Mouse (Mus musculus) midbrain, embryonic 14.5 days (tissue): Measurements from ENCODE around the gene Ip6k1. TPM values are rescaled to one million over a fixed set of nuclear protein-coding genes. Genes with fewer than 3 reads are reported as not detected.

Experiments
- ATAC-seq: fragments of 200-750 bp; cut with Nextera tagmentation; 2 replicates; pipeline ENCODE4 v1.8.0; 2017; ENCODE audit warnings: moderate number of reproducible peaks, moderate library complexity; ENCODE audit not compliant: low FRiP score, low TSS enrichment
- DNase-seq: peaks from one replicate; pipeline ENCODE4 v3.0.0-alpha.2; 2015
- H3K27ac ChIP-seq: fragments of 300-500 bp; sonication (generic); replicated peaks from 2 replicates; pipeline ENCODE4 v1.5.1; 2014; ENCODE audit warnings: mild to moderate bottlenecking, low read depth, low read length, moderate library complexity
- H3K27me3 ChIP-seq: fragments of 300-500 bp; sonication (generic); 2 replicates; pipeline ENCODE4 v1.6.1; 2014; ENCODE audit warnings: low read length, control low read depth, mixed read lengths; ENCODE audit not compliant: control insufficient read depth, insufficient read depth
- H3K36me3 ChIP-seq: fragments of 300-500 bp; sonication (generic); 2 replicates; pipeline ENCODE4 v1.6.1; 2014; ENCODE audit warnings: low read length, control low read depth; ENCODE audit not compliant: control insufficient read depth, insufficient read depth
- H3K4me1 ChIP-seq: fragments of 300-500 bp; sonication (generic); 2 replicates; pipeline ENCODE4 v1.6.1; 2014; ENCODE audit warnings: mild to moderate bottlenecking, antibody characterized with exemption, low read length, control low read depth; ENCODE audit not compliant: control insufficient read depth, insufficient read depth
- H3K4me2 ChIP-seq: fragments of 300-500 bp; sonication (generic); 2 replicates; pipeline ENCODE4 v1.6.1; 2014; ENCODE audit warnings: mild to moderate bottlenecking, low read length, moderate library complexity
- H3K4me3 ChIP-seq: fragments of 300-500 bp; sonication (generic); replicated peaks from 2 replicates; pipeline ENCODE4 v1.5.1; 2014; ENCODE audit warnings: low read depth, low read length
- H3K9ac ChIP-seq: fragments of 300-500 bp; sonication (generic); replicated peaks from 2 replicates; pipeline ENCODE4 v1.6.1; 2014; ENCODE audit warnings: mild to moderate bottlenecking, low read length, moderate library complexity
- H3K9me3 ChIP-seq: fragments of 300-500 bp; sonication (generic); 2 replicates; pipeline ENCODE4 v1.6.1; 2016; ENCODE audit warnings: low read length, control low read depth, mixed read lengths; ENCODE audit not compliant: control insufficient read depth
- WGBS: fragments of 180-500 bp; shearing (Covaris S2); extraction: QIAGEN DNeasy Blood & Tissue Kit; methylation state at CpG from one replicate; pipeline ENCODE4 v1.1.7; 2014; 5-methylcytosine and 5-hydroxymethylcytosine counted together
- polyA plus RNA-seq: library from polyadenylated mRNA; unstranded; fragments of >200 nt; fragmentation: Nextera tagmentation; extraction: Ambion mirVana; gene quantifications from 2 replicates; pipeline ENCODE4 v1.2.1, GENCODE M21; 2014

Gene Ip6k1
- polyA plus RNA-seq, 1 experiment from 2014 or later, result 61.1 TPM

DNA sequence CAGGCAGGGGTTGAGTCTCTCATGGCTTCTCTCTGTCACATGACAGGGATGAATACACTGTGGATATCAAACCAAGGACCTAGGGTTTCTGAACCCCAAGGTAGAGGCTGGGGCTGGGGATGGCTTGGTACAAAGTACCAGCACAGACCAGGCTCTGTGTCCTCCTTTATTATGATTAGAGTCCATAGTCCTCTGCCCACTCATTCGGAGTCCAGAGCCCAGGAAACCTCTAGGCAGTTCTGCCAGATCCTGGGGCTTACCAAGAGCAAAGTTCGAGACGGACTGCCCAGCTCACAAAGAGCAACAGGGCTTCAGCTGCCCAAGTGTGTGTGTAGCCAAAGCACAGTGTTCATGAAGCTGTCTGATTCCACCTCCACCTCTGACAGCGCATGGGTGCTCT lies 83.0 kb downstream of the Ip6k1 start:
- 95% methylated on average over 4 of the region's 4 CpGs for WGBS
- DNase-seq (no peak), ATAC-seq (no peak)
- Histone ChIP-seq H3K36me3 (peaks cover 62% of the 10 kb centered on the region), H3K4me1 (no peaks in the 10 kb centered on the region), H3K9me3 (no peaks in the 10 kb centered on the region), H3K9ac (no peak overlapping the region; the same call in 1 of the 2 replicates), H3K4me3 (no peak overlapping the region), H3K4me2 (no peak overlapping the region), H3K27me3 (peaks cover 23% of the 10 kb centered on the region), H3K27ac (no peak overlapping the region)

DNA sequence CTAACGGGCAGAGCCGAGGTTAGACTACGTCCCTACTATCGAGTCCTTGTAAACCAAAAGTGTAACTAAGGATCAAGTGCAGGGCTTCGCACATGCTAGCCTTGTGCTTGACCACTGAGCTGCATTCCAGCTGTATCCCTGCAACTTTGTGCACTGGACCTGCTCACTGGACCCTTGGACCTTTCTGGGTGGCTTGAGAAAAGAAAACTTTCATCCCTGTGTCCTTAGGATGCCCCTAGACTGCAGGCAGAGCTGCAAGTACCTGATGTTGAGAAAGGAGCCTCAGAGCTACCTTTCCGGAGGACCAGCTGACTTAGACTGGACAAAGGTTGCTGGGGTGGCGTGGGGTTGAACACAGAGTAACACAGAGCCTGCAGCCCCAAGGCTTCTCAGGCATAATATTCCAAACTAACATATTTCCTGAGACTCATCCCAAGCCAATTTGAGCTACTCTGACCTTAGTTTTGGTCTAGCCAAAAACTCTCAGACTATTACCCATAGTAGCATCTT lies 88.4 kb downstream of the Ip6k1 start:
- ATAC-seq, result no peak
- WGBS, result 96% methylated on average over 7 of the region's 7 CpGs

DNA sequence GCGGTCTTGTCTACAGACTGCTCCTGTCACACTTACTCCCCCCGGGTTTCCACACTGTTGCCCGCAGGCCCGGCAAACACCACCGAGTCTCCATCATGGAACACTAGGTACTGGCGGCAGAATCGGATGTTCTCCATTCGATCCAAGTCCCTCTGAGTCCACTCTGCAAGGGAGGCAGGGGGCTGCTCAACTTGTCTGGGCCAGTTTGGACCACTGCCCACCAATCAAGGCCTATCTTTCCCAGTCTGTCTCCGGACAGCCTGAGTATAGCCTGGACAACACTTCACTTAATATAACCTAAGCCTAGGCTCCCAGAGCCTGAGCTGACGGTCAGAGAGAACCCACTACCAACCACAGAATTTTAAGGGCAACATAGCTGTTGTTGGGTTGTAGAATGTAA lies 91.3 kb downstream of the Ip6k1 start:
- H3K36me3 ChIP-seq, result peaks cover 54% of the 10 kb centered on the region
- ATAC-seq, result no peak
- peak overlapping the region; percentile 70 for H3K9ac ChIP-seq
- no peak for DNase-seq
- peak overlapping the region; percentile 67 for H3K27ac ChIP-seq
- H3K9me3 ChIP-seq, result no peaks in the 10 kb centered on the region
- peaks cover 11% of the 10 kb centered on the region; the same call in 1 of the 2 replicates for H3K4me1 ChIP-seq
- H3K4me2 ChIP-seq, result peak overlapping the region; percentile 90
- 75% methylated on average over 10 of the region's 10 CpGs for WGBS
- H3K4me3 ChIP-seq, result peak overlapping the region; percentile 53
- H3K27me3 ChIP-seq, result no peaks in the 10 kb centered on the region

More for the DNA sequence above, 88.4 kb downstream of the Ip6k1 start:
- Histone ChIP-seq H3K36me3 (peaks cover 73% of the 10 kb centered on the region), H3K4me1 (peaks cover 11% of the 10 kb centered on the region; the same call in 1 of the 2 replicates), H3K27ac (no peak overlapping the region), H3K27me3 (no peaks in the 10 kb centered on the region), H3K9ac (no peak overlapping the region), H3K4me2 (no peak overlapping the region), H3K9me3 (no peaks in the 10 kb centered on the region), H3K4me3 (no peak overlapping the region)
- DNase-seq, result no peak

DNA sequence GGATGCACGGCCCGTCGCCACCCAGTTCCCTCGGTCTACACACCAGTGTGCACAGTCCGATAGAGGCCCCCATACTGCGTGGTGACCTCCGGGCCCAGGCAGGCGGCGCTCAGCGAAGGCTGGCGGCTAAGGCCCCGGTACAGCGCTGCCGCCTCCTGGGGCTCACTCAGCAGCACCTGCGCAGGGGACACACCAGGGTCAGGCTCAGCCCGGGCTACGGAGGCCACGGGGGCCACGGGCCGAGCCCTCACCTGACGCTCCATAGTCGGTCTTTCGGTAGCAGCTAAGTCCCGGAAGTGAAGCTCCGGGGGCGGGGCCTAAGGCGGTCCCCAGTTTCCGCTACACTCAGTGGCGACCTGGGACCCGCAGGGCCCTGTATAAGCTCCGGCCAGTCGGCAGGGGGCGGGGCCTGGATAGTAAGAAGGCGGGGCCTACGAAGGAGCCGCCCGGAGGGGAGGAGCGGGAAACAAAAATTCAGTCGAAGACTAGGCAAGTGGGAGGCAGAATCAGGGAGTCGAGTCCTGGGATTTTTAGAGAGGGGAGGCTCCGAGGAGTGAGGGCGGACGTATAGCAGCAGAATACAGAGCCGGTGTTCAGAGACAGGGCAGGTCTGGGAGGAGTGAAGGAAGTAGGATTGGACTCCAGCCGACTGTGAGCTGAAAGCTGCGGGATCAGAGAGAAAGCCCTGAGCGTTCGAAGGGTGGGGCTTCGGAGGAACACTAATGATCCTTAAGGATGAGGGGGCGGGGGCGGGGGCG lies 92.1 kb downstream of the Ip6k1 start, which contains the start of gene Apeh:
Gene Apeh (minus strand): TSS at position 423 of the 758 bp plus-strand sequence.
- peak within 1 kb of the TSS; percentile 67 for H3K27ac ChIP-seq
- peaks cover 54% of the 10 kb centered on the region for H3K36me3 ChIP-seq
- DNase-seq (peak; percentile 93), ATAC-seq (peak; percentile 92)
- peak within 1 kb of the TSS; percentile 90 for H3K4me2 ChIP-seq
- peaks cover 11% of the 10 kb centered on the region; the same call in 1 of the 2 replicates for H3K4me1 ChIP-seq
- H3K9ac ChIP-seq, result peak within 1 kb of the TSS; percentile 70
- peak within 1 kb of the TSS; percentile 53 for H3K4me3 ChIP-seq
- no peaks in the 10 kb centered on the region for H3K27me3 ChIP-seq
- WGBS, result under 1% methylated on average over 52 of the region's 52 CpGs
- no peaks in the 10 kb centered on the region for H3K9me3 ChIP-seq

DNA sequence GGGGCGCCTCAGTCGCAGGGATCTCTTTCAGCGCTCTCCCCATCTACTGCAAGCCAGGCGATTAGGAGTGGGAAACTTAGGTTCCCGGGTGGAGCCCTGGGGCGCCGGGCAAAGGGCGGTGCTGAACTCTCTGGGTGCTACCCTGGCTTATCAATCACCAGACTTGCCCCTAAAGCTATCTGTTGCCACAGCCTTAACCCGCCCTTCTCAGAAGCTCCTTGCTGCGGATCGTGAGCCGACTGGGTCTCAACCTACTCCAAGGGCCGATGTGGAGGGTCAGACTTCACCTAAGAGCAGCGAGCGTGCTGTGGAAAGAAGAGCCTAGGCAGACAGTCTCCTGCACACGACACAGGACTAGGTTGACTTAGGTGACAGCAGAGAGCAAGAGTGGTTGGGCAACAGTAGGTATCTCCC lies 92.7 kb downstream of the Ip6k1 start:
- H3K27ac ChIP-seq, result peak overlapping the region; percentile 67; the same call in 1 of the 2 replicates
- H3K9ac ChIP-seq, result peak overlapping the region; percentile 70; the same call in 1 of the 2 replicates
- under 1% methylated on average over 16 of the region's 16 CpGs for WGBS
- peaks cover 54% of the 10 kb centered on the region for H3K36me3 ChIP-seq
- H3K4me3 ChIP-seq, result peak overlapping the region; percentile 53
- peaks cover 11% of the 10 kb centered on the region; the same call in 1 of the 2 replicates for H3K4me1 ChIP-seq
- peak; percentile 31 for DNase-seq
- ATAC-seq, result peak; percentile 9; the same call in 1 of the 2 replicates
- H3K9me3 ChIP-seq, result no peaks in the 10 kb centered on the region
- H3K27me3 ChIP-seq, result no peaks in the 10 kb centered on the region
- peak overlapping the region; percentile 90 for H3K4me2 ChIP-seq

GRCm38 (mm10) chr9:108095518-108095917 lies 93.2 kb downstream of the Ip6k1 start:
- no peak overlapping the region for H3K27ac ChIP-seq
- no peak overlapping the region for H3K9ac ChIP-seq
- 12% methylated on average over 3 of the region's 3 CpGs for WGBS
- H3K27me3 ChIP-seq, result no peaks in the 10 kb centered on the region
- H3K9me3 ChIP-seq, result no peaks in the 10 kb centered on the region
- H3K4me1 ChIP-seq, result peaks cover 11% of the 10 kb centered on the region; the same call in 1 of the 2 replicates
- no peak for ATAC-seq
- DNase-seq, result peak; percentile 86
- H3K36me3 ChIP-seq, result peaks cover 51% of the 10 kb centered on the region
- H3K4me3 ChIP-seq, result peak overlapping the region; percentile 53
- peak overlapping the region; percentile 90 for H3K4me2 ChIP-seq

DNA sequence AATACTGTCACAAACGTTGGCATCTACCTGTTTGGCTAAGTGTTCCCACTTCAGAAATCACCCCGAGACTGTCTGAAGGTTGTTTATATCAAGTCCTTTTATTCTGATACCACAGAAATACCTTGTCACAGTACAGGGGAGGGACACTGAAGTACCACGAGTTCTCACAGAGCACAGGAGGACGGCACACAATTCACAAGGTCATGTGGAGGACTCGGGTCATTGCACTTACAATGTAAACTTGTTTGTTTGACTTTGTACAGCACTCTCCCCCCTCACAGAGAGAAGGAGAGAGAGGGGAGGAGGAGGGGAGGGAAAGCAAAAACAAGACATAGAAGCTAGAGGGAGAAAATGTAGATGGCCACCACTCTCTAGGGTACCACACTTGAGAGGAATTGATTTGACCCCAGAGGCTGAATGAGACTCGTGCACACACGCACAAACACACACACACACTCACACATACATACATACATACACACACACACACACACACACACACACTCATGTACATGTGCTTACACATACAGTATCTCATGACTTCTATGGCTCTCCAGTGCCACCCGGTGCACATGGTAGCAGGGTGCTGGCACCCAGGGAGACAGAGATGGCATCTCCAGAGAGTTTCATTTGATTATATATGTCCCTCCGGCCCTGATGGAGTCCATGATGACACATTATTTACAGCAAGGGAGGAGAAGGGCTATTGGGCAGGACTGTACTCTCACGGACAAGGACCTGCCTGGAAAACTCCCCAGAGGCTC lies 93.8 kb downstream of the Ip6k1 start:
- no peak overlapping the region for H3K4me2 ChIP-seq
- ATAC-seq, result no peak
- peaks cover 11% of the 10 kb centered on the region; the same call in 1 of the 2 replicates for H3K4me1 ChIP-seq
- H3K27me3 ChIP-seq, result no peaks in the 10 kb centered on the region
- H3K4me3 ChIP-seq, result no peak overlapping the region
- H3K27ac ChIP-seq, result no peak overlapping the region
- no peak overlapping the region for H3K9ac ChIP-seq
- WGBS, result 64% methylated on average over 10 of the region's 10 CpGs
- H3K36me3 ChIP-seq, result peaks cover 51% of the 10 kb centered on the region
- DNase-seq, result no peak
- H3K9me3 ChIP-seq, result no peaks in the 10 kb centered on the region
